Mouse (Mus musculus) bone marrow, adult 2 months (tissue): ENCODE measurements at regions not wholly inside any gene's neighbourhood (a gene's known extent, or its start where the extent isn't known, plus 50 kb on each side); places are given as distances from the start of the nearest gene placed in this dataset.

Experiments used
- CTCF ChIP-seq: fragments of 200-500 bp; IDR thresholded peaks from 2 replicates; pipeline ENCODE4 v1.5.1; 2011; ENCODE audit warnings: low read length, control low read depth; ENCODE audit not compliant: control insufficient read depth, insufficient read depth
- POLR2A ChIP-seq: fragments of 200-500 bp; IDR thresholded peaks from 2 replicates; pipeline ENCODE4 v1.6.1; 2011; ENCODE audit warnings: low read depth, mild to moderate bottlenecking, control low read depth, low read length, borderline replicate concordance; ENCODE audit not compliant: control insufficient read depth

- TF ChIP-seq CTCF (no peak), POLR2A (no peak)
These were observed 726.8 kb downstream of the Gm826 start for GRCm38 (mm10) chr2:159607191-159607590.
